Mouse (Mus musculus) heart, embryonic 11.5 days (tissue): ENCODE data around the gene Mynn. TPM values are rescaled to one million over a fixed set of nuclear protein-coding genes. Genes with fewer than 3 reads are reported as not detected.

Experiments used
- ATAC-seq: fragments of 200-750 bp; cut with Nextera tagmentation; replicated peaks from 2 replicates; pipeline ENCODE4 v1.8.0; 2017; ENCODE audit warnings: moderate library complexity; ENCODE audit not compliant: insufficient number of reproducible peaks, low FRiP score, low TSS enrichment
- H3K27ac ChIP-seq: fragments of 300-500 bp; sonication (generic); 2 replicates; pipeline ENCODE4 v1.5.1; 2014; ENCODE audit warnings: mild to moderate bottlenecking, low read depth, low read length
- H3K27me3 ChIP-seq: fragments of 300-500 bp; sonication (generic); 2 replicates; pipeline ENCODE4 v1.6.1; 2014; ENCODE audit warnings: mild to moderate bottlenecking, low read length, mixed read lengths; ENCODE audit not compliant: control insufficient read depth, insufficient read depth
- H3K36me3 ChIP-seq: fragments of 300-500 bp; sonication (generic); 2 replicates; pipeline ENCODE4 v1.6.1; 2014; ENCODE audit warnings: mild to moderate bottlenecking, low read length, moderate library complexity, mixed read lengths; ENCODE audit not compliant: control insufficient read depth, insufficient read depth
- H3K4me1 ChIP-seq: fragments of 300-500 bp; sonication (generic); 2 replicates; pipeline ENCODE4 v1.6.1; 2014; ENCODE audit warnings: low read length; ENCODE audit not compliant: control insufficient read depth, insufficient read depth
- H3K4me2 ChIP-seq: fragments of 300-500 bp; sonication (generic); 2 replicates; pipeline ENCODE4 v1.6.1; 2014; ENCODE audit warnings: mild to moderate bottlenecking, moderate library complexity
- H3K4me3 ChIP-seq: fragments of 300-500 bp; sonication (generic); 2 replicates; pipeline ENCODE4 v1.5.1; 2014; ENCODE audit warnings: low read depth, low read length
- H3K9ac ChIP-seq: fragments of 300-500 bp; sonication (generic); 2 replicates; pipeline ENCODE4 v1.6.1; 2014; ENCODE audit warnings: mild to moderate bottlenecking, low read depth, low read length, moderate library complexity
- H3K9me3 ChIP-seq: fragments of 300-500 bp; sonication (generic); replicated peaks from 2 replicates; pipeline ENCODE4 v1.6.1; 2016; ENCODE audit warnings: low read length; ENCODE audit not compliant: control insufficient read depth
- WGBS: fragments of 180-500 bp; shearing (Covaris S2); extraction: QIAGEN DNeasy Blood & Tissue Kit; methylation state at CpG from one replicate; pipeline ENCODE4 v1.1.7; 2014; ENCODE audit not compliant: insufficient replicate concordance; 5-methylcytosine and 5-hydroxymethylcytosine counted together
- polyA plus RNA-seq: library from polyadenylated mRNA; unstranded; fragments of >200 nt; fragmentation: Nextera tagmentation; extraction: Ambion mirVana; gene quantifications from 2 replicates; pipeline ENCODE4 v1.2.1, GENCODE M21; 2014

The Mynn gene
- polyA plus RNA-seq, 1 experiment from 2014 or later = 22.1 TPM

DNA sequence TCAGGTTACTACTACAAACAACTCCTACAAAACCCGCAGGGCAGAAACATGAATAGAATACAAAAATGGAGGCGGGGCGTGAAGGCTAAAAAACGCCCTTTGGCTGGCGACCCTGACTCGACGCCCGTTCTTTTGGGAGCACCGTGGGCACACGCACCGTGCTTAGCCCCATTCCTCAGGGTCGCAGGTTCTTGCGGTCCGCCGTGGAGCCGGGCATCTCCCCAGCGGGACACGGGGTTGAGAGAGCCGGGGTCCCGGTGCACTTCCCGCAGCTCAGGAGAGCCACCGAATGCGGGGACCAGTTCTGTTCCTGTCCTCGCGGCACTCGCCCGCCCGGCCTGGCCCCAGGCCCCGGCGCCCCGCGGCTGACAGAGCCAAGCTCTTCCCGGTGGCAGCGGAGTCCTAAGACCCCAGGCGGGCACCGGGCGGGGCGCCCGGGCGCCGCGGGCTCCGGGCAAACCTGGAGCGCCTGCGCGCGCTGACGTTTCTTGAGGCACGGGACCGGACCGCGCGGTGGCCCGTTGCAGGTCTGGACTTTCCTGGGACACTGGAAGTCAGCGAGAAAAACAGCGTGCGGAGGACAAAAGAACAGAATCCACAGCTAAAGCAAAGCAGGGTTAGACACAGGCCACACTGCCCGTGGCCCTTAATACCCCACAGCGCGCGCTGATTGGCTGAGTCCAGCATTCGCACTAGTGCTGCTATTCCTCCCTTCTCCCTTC lies 6.6 kb upstream of the Mynn start:
- Histone ChIP-seq H3K27ac (no peak overlapping the region), H3K4me3 (peak overlapping the region; percentile 57), H3K4me2 (peak overlapping the region; percentile 76), H3K4me1 (no peaks in the 10 kb centered on the region), H3K27me3 (peaks cover 8% of the 10 kb centered on the region), H3K9ac (peak overlapping the region; percentile 68), H3K36me3 (no peaks in the 10 kb centered on the region), H3K9me3 (no peaks in the 10 kb centered on the region)
- WGBS = 1% methylated on average over 62 of the region's 62 CpGs
- ATAC-seq = peak; percentile 32; the same call in 1 of the 2 replicates

DNA sequence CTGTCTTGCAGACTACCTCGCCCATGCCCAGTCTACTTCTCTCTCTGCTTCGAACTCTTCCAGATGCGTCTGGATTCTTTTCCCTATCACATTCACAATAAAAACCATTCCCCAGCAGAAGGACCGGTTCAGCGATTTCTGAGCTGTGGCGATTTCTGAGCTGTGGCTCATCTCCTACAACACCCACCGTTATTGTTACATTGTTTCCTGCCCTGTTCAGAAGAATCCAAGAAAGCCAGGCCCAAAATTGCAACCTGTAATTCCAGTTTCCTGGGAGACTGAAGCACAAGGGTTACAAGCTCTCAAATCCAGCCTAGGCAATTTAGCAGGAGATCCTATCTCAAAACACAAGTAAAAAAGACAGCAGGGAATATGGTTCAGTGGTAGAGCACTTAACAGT lies 4.6 kb upstream of the Mynn start:
- no peak for ATAC-seq
- Histone ChIP-seq H3K27me3 (peaks cover 8% of the 10 kb centered on the region), H3K36me3 (no peaks in the 10 kb centered on the region), H3K4me1 (no peaks in the 10 kb centered on the region), H3K4me2 (no peak overlapping the region), H3K4me3 (no peak overlapping the region), H3K9me3 (no peaks in the 10 kb centered on the region), H3K27ac (no peak overlapping the region), H3K9ac (no peak overlapping the region)
- WGBS = 82% methylated on average over 7 of the region's 7 CpGs

DNA sequence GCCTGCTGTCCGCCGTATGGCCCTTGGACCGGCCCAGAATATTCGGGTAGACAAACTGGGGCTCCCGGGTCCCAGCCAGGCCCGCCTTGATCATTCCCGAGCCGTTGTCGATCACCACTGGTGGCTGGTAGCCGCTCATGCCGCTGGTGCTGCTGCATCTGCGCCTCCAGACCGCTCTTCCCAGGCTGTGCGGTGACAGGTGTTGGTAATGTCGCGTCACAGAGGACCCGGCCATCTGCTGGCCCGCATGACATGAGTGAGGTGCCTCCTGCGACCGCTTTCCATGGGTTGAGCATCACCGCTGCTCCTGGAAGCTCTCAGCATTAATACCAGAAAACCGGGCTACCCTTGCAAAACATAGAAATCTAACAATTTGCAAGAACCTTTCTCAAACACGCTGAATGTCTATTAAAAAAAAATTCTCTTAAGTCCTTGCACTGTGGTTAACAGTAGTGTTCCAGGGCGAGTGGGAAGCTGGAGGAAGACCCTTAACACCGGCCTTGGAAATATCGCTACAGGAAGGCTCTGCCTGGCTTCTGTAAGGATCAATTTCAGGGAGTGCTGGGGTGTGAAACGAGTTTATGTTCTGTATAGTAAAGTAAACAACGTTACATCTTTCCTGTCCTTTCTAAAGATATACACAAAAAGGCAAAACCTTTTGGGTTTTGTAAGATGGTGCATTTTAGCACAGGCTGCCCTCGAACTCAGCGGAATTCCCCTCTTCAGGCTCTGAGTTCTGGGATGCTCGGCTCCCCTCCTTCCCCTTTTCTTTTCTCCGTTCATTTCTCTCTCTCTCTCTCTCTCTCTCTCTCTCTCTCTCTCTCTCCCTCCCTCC lies 1.9 kb upstream of the Mynn start, which contains the start of gene Actrt3:
Actrt3 (minus strand) TSS at position 229 of the 835 bp plus-strand sequence.
- H3K4me2 ChIP-seq = peak within 1 kb of the TSS; percentile 86
- 0 out of 2 replicates have a peak, but pooled peaks cover under 1% of the 10 kb centered on the region for H3K36me3 ChIP-seq
- H3K9ac ChIP-seq = peak within 1 kb of the TSS; percentile 69
- H3K4me3 ChIP-seq = peak within 1 kb of the TSS; percentile 91
- H3K9me3 ChIP-seq = no peaks in the 10 kb centered on the region
- H3K27me3 ChIP-seq = peaks cover 8% of the 10 kb centered on the region
- peak within 1 kb of the TSS; percentile 57 for H3K27ac ChIP-seq
- WGBS = under 1% methylated on average over 32 of the region's 32 CpGs
- ATAC-seq = no peak
- peaks cover 4% of the 10 kb centered on the region; the same call in 1 of the 2 replicates for H3K4me1 ChIP-seq

DNA sequence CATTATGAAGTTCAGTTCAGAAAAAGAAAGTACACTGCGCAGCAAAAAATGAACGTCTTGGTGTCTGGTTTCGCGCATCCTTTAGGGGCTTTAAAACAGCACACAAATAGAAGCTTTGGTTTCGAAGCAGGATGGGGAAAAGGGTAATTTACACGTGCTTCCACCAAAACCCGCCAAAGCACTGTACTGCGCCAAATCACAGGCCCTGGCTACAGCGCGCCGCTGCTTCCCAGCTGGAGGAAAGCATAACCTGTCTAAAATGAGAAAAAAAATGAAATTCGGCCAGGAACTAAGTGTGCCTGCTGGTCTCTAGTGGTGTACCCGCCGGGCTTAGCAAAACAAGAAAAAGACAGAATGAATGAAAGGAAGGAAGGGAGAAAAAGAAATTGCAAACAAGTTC lies 1.1 kb upstream of the Mynn start:
- Histone ChIP-seq H3K4me3 (peak overlapping the region; percentile 91), H3K9ac (peak overlapping the region; percentile 69), H3K27ac (peak overlapping the region; percentile 57), H3K27me3 (peaks cover 8% of the 10 kb centered on the region), H3K4me2 (peak overlapping the region; percentile 86), H3K36me3 (peaks cover 3% of the 10 kb centered on the region; the same call in 1 of the 2 replicates), H3K9me3 (no peaks in the 10 kb centered on the region), H3K4me1 (peaks cover 4% of the 10 kb centered on the region; the same call in 1 of the 2 replicates)
- WGBS = under 1% methylated on average over 14 of the region's 14 CpGs
- ATAC-seq = no peak

DNA sequence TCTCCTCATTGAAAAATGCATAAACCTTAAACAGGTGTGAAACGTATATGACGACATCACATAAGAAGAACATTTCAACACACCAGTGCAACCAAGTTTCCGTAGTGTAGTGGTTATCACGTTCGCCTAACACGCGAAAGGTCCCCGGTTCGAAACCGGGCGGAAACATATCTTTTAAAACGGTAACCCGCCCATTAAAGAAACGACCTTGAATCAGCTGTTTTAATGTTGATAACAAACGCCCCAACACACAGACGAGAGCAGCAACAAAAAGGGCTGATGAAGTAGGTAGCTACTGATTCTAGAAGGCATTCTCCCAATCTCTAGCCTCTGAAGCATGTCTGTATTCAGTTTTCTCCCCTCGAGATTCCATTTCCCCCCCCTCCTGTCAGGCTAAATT lies 690 bp upstream of the Mynn start:
- Histone ChIP-seq H3K4me1 (peaks cover 4% of the 10 kb centered on the region; the same call in 1 of the 2 replicates), H3K4me2 (peak overlapping the region; percentile 86), H3K27ac (peak overlapping the region; percentile 74; the same call in 1 of the 2 replicates), H3K4me3 (peak overlapping the region; percentile 91), H3K36me3 (peaks cover 3% of the 10 kb centered on the region; the same call in 1 of the 2 replicates), H3K9me3 (no peaks in the 10 kb centered on the region), H3K9ac (0 out of 2 replicates have a peak overlapping the region, but pooled peaks have one; percentile 43), H3K27me3 (peaks cover 8% of the 10 kb centered on the region)
- ATAC-seq = peak; percentile 61
- under 1% methylated on average over 17 of the region's 17 CpGs for whole genome bisulfite sequencing

DNA sequence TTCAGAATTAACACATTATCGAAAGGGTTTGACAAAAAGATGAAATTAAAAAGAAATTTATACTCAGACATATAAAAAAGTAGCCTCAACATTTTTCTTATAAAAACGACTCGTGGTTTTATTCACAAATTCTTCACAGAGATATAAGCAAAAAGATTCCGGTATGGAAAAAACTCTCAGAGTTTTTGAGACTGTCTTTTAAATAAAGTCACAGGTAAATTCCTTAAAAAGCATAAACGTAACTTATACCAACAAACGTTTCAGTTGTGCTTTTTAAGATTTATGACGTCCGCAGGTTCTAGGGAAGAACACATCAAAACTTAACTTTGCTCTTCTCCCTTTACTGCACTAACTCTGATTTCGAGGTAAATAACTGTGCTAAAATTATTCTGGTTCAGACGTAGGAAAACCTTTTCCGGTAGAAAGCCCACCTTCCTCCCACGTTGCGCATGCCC lies 228 bp upstream of the Mynn start:
- Histone ChIP-seq H3K4me3 (peak overlapping the region; percentile 91), H3K36me3 (peaks cover 6% of the 10 kb centered on the region; the same call in 1 of the 2 replicates), H3K27me3 (peaks cover 8% of the 10 kb centered on the region), H3K4me1 (peaks cover 4% of the 10 kb centered on the region; the same call in 1 of the 2 replicates), H3K9me3 (no peaks in the 10 kb centered on the region), H3K9ac (peak overlapping the region; percentile 95; the same call in 1 of the 2 replicates), H3K27ac (peak overlapping the region; percentile 97), H3K4me2 (peak overlapping the region; percentile 86)
- no peak; the same call in 1 of the 2 replicates for ATAC-seq
- WGBS = 1% methylated on average over 13 of the region's 13 CpGs

DNA sequence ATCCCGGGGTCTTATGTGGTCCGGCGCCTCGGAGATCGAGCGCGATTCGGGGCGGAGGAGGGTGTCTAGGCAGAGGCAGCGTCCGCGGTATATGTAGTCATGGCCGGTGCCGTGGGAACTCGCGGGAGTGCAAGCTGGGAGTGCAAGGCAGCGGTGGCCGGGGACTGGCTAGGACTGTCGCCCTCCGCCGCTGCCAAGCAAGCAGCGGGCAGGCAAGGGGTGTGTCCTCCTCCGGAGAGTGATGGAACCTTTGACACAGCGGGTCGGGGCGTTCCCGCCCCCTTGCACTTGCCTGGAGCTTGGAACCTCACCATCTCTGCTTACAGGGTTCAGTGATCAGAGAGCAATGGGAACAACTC lies 854 bp downstream of the Mynn start:
- H3K4me2 ChIP-seq = peak overlapping the region; percentile 86
- H3K4me3 ChIP-seq = peak overlapping the region; percentile 91
- H3K9ac ChIP-seq = peak overlapping the region; percentile 95
- H3K27ac ChIP-seq = peak overlapping the region; percentile 97
- peaks cover 9% of the 10 kb centered on the region; the same call in 1 of the 2 replicates for H3K36me3 ChIP-seq
- under 1% methylated on average over 27 of the region's 27 CpGs for WGBS
- peaks cover 7% of the 10 kb centered on the region for H3K27me3 ChIP-seq
- ATAC-seq = peak; percentile 71
- H3K4me1 ChIP-seq = peaks cover 4% of the 10 kb centered on the region; the same call in 1 of the 2 replicates
- no peaks in the 10 kb centered on the region for H3K9me3 ChIP-seq

DNA sequence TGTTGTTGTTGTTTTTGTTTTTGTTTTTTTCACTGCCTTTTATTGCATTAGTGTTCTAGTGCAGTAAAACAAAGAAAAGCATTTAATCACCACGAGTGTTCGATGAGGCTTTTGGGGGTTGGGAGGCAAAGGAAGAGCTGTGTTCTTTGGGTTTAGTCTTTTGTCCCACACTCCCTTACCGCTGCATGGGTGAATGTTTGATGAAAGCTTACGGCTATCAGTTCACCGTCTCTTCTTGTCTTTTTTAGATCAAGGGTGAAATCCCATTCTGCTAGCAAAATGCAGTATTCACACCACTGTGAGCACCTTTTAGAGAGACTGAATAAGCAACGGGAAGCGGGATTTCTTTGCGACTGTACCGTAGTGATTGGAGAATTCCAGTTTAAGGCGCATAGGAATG lies 1.4 kb downstream of the Mynn start:
- WGBS = 46% methylated on average over 10 of the region's 10 CpGs
- H3K27me3 ChIP-seq = peaks cover 3% of the 10 kb centered on the region; the same call in 1 of the 2 replicates
- 0 out of 2 replicates have a peak overlapping the region, but pooled peaks have one; percentile 97 for H3K27ac ChIP-seq
- H3K36me3 ChIP-seq = peaks cover 10% of the 10 kb centered on the region; the same call in 1 of the 2 replicates
- H3K9ac ChIP-seq = peak overlapping the region; percentile 95
- ATAC-seq = no peak
- peak overlapping the region; percentile 86 for H3K4me2 ChIP-seq
- no peaks in the 10 kb centered on the region for H3K9me3 ChIP-seq
- H3K4me3 ChIP-seq = peak overlapping the region; percentile 91
- peaks cover 4% of the 10 kb centered on the region; the same call in 1 of the 2 replicates for H3K4me1 ChIP-seq
